Mouse (Mus musculus) liver, embryonic 14.5 days (tissue): ENCODE data around the gene Scube2.

ENCODE experiments used
- CTCF ChIP-seq: IDR thresholded peaks from 2 replicates; pipeline ENCODE4 v1.5.1; 2016; ENCODE audit warnings: antibody characterized with exemption, low read depth, control low read depth
- EP300 ChIP-seq: IDR thresholded peaks from 2 replicates; pipeline ENCODE4 v1.6.1; 2016; ENCODE audit warnings: antibody characterized with exemption, low read depth

- no peak for TF ChIP-seq CTCF
- TF ChIP-seq EP300: no peak
Measured at GRCm38 (mm10) chr7:109800626-109801025, 64.9 kb downstream of the Scube2 start.
